Mouse (Mus musculus): ENCODE data around the gene Nol6. TPM values are rescaled to one million over a fixed set of nuclear protein-coding genes. Genes with fewer than 3 reads are reported as not detected.

Nol6 gene
- polyA plus RNA-seq, 1 experiment from 2014 or later, result 4.7 TPM

DNA sequence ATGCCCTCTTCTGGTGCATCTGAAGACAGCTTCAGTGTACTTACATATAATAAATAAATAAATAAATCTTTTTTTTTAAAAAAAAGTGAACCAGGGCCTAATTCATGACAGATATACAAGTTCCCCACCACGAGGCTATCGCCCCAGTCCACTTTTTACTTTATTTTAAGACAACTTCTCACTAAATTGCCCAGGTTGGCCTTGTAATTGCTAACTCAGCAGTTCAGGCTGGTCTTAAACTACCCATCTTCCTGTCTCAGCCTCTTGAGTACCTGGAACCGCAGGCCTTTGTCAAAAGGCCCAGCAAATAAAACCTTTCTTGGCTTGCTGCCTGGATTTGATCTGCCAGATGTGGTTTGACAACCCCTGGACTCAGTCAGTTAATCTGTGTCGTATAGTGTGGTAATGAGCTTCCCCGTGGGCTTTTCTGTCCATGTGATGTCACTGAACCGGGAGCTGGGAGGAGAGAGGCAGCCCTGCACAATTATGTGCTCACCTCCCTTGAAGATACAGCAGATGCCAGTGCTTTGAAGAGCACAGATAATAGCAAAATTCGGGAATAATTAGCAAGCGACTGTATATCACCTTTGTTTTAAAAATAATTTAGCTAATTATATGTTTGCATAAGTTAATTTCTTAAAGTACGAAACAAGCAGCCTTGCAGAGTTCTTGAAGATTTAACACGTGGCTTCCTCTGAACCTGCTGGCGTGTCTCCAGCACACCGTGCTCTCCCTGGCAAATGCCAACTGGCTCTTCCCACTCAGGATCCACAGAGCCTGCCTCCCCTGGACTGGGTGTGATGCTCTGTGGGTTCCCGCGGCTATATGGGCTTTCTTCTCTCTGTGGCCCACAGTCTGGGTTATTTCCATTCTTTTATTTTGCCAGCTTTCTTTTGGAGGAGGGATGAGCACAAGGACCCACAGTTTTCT, 52.5 kb downstream of the Nol6 start:
- Histone ChIP-seq H3K4me2 (ENCODE audit: low read depth, low read length) (no peak overlapping the region), H3K4me1 (ENCODE audit: insufficient read depth) (no peaks in the 10 kb centered on the region), H3K4me3 (ENCODE audit: low read depth, low read length) (no peak overlapping the region), H3K9me3 (ENCODE audit: low read length) (no peaks in the 10 kb centered on the region), H3K27ac (ENCODE audit: low read depth) (no peak overlapping the region), H3K36me3 (replicated peaks; ENCODE audit: insufficient read depth, low read length) (no peaks in the 10 kb centered on the region), H3K27me3 (ENCODE audit: insufficient read depth, low read length) (0 out of 2 replicates have a peak, but pooled peaks cover 3% of the 10 kb centered on the region), H3K9ac (replicated peaks) (0 out of 2 replicates have a peak overlapping the region, but pooled peaks have one; percentile 1)
- ATAC-seq, result no peak
- DNase-seq, result no peak
- 76% methylated on average over 14 of the region's 14 CpGs for WGBS (ENCODE audit: insufficient replicate concordance)
- no peak for TF ChIP-seq EP300 (IDR thresholded peaks at IDR 0.05; ENCODE audit: low read depth)
- TF ChIP-seq CTCF (IDR thresholded peaks at IDR 0.05; ENCODE audit: low read depth), result no peak

GRCm38 (mm10) chr4:41065196-41065595, 59.1 kb downstream of the Nol6 start:
- no peak overlapping the region for H3K9ac ChIP-seq (replicated peaks)
- ATAC-seq (no peak), DNase-seq (no peak)
- H3K9me3 ChIP-seq (ENCODE audit: low read length), result no peaks in the 10 kb centered on the region
- H3K27ac ChIP-seq (ENCODE audit: low read depth), result no peak overlapping the region
- H3K36me3 ChIP-seq (replicated peaks; ENCODE audit: insufficient read depth, low read length), result no peaks in the 10 kb centered on the region
- WGBS (ENCODE audit: insufficient replicate concordance), result 71% methylated on average over 4 of the region's 4 CpGs
- H3K4me1 ChIP-seq (ENCODE audit: insufficient read depth), result peaks cover 3% of the 10 kb centered on the region; the same call in 1 of the 2 replicates
- no peak overlapping the region for H3K4me3 ChIP-seq (ENCODE audit: low read depth, low read length)
- no peak overlapping the region for H3K4me2 ChIP-seq (ENCODE audit: low read depth, low read length)
- H3K27me3 ChIP-seq (ENCODE audit: insufficient read depth, low read length), result no peaks in the 10 kb centered on the region
- TF ChIP-seq CTCF (IDR thresholded peaks at IDR 0.05; ENCODE audit: low read depth), result no peak
- TF ChIP-seq EP300 (IDR thresholded peaks at IDR 0.05; ENCODE audit: low read depth), result no peak

Other genes starting within 250 kb of the Nol6 start
- gene Spink4, start 204.4 kb downstream of the Nol6 start, polyA plus RNA-seq (2015; fragmentation: Nextera tagmentation; extraction: Ambion mirVana), result 0.65 and 1.2 TPM in 2 replicates
- 128 and 136 TPM in 2 replicates for gene Bag1, start 176.2 kb downstream of the Nol6 start, polyA plus RNA-seq (2015; fragmentation: Nextera tagmentation; extraction: Ambion mirVana)
- gene Chmp5, start 176.0 kb downstream of the Nol6 start, polyA plus RNA-seq (2015; fragmentation: Nextera tagmentation; extraction: Ambion mirVana), result 46.6 and 49.3 TPM in 2 replicates
- 18.2 and 19.4 TPM in 2 replicates for gene Nfx1, start 153.5 kb downstream of the Nol6 start, polyA plus RNA-seq (2015; fragmentation: Nextera tagmentation; extraction: Ambion mirVana)
- 2.1 and 2.3 TPM in 2 replicates for gene Aqp7, start 76.3 kb downstream of the Nol6 start, polyA plus RNA-seq (2015; fragmentation: Nextera tagmentation; extraction: Ambion mirVana)
- 7.3 and 10.7 TPM in 2 replicates for gene Aqp3, start 26.3 kb downstream of the Nol6 start, polyA plus RNA-seq (2015; fragmentation: Nextera tagmentation; extraction: Ambion mirVana)
- 39.4 and 43.9 TPM in 2 replicates for gene Ube2r2, start 11.3 kb upstream of the Nol6 start, polyA plus RNA-seq (2015; fragmentation: Nextera tagmentation; extraction: Ambion mirVana)
- 8.3 and 10.8 TPM in 2 replicates for gene Ubap2, start 150.7 kb upstream of the Nol6 start, polyA plus RNA-seq (2015; fragmentation: Nextera tagmentation; extraction: Ambion mirVana)
- gene Dcaf12, start 190.4 kb upstream of the Nol6 start, polyA plus RNA-seq (2015; fragmentation: Nextera tagmentation; extraction: Ambion mirVana), result 35.8 and 39.6 TPM in 2 replicates
- gene Ubap1, start 224.5 kb upstream of the Nol6 start, polyA plus RNA-seq (2015; fragmentation: Nextera tagmentation; extraction: Ambion mirVana), result 25.6 and 28.6 TPM in 2 replicates

All from liver, postnatal 0 days (tissue).